Mouse (Mus musculus) limb, embryonic 13.5 days (tissue): ENCODE results near the gene Fasl. TPM values are rescaled to one million over a fixed set of nuclear protein-coding genes. Genes with fewer than 3 reads are reported as not detected.

Experiments used
- ATAC-seq: fragments of 200-750 bp; cut with Nextera tagmentation; 2 replicates; pipeline ENCODE4 v1.8.0; 2017; ENCODE audit warnings: low read depth, moderate number of reproducible peaks, moderate TSS enrichment; ENCODE audit not compliant: low FRiP score
- H3K27ac ChIP-seq: fragments of 300-500 bp; sonication (generic); 2 replicates; pipeline ENCODE4 v1.5.1; 2015; ENCODE audit warnings: inconsistent platforms, mild to moderate bottlenecking, moderate library complexity
- H3K27me3 ChIP-seq: fragments of 300-500 bp; sonication (generic); 2 replicates; pipeline ENCODE4 v1.6.1; 2015; ENCODE audit warnings: mild to moderate bottlenecking, inconsistent platforms
- H3K36me3 ChIP-seq: fragments of 300-500 bp; sonication (generic); 2 replicates; pipeline ENCODE4 v1.6.1; 2015; ENCODE audit warnings: inconsistent platforms, mild to moderate bottlenecking, moderate library complexity
- H3K4me1 ChIP-seq: fragments of 300-500 bp; sonication (generic); 2 replicates; pipeline ENCODE4 v1.6.1; 2015; ENCODE audit warnings: inconsistent platforms
- H3K4me2 ChIP-seq: fragments of 300-500 bp; sonication (generic); replicated peaks from 2 replicates; pipeline ENCODE4 v1.6.1; 2015; ENCODE audit warnings: inconsistent platforms, mild to moderate bottlenecking, moderate library complexity
- H3K4me3 ChIP-seq: fragments of 300-500 bp; sonication (generic); 2 replicates; pipeline ENCODE4 v1.5.1; 2015; ENCODE audit warnings: moderate library complexity, mild to moderate bottlenecking, inconsistent platforms
- H3K9ac ChIP-seq: fragments of 300-500 bp; sonication (generic); 2 replicates; pipeline ENCODE4 v1.6.1; 2015; ENCODE audit warnings: mild to moderate bottlenecking, inconsistent platforms
- H3K9me3 ChIP-seq: fragments of 300-500 bp; sonication (generic); 2 replicates; pipeline ENCODE4 v1.6.1; 2016; ENCODE audit warnings: inconsistent platforms
- WGBS: fragments of 180-500 bp; shearing (Covaris S2); methylation state at CpG from one replicate; pipeline ENCODE4 v1.1.7; 2015; 5-methylcytosine and 5-hydroxymethylcytosine counted together
- polyA plus RNA-seq: library from polyadenylated mRNA; unstranded; fragments of >200 nt; fragmentation: Nextera tagmentation; extraction: Ambion mirVana; gene quantifications from 2 replicates; pipeline ENCODE4 v1.2.1, GENCODE M21; 2015

Fasl gene
- polyA plus RNA-seq, 1 experiment from 2014 or later: not detected

GRCm38 (mm10) chr1:161791854-161792686 is 3.8 kb upstream of the Fasl start:
- H3K36me3 ChIP-seq: no peaks in the 10 kb centered on the region
- H3K4me3 ChIP-seq: no peak overlapping the region
- 82% methylated on average over 8 of the region's 8 CpGs for WGBS
- no peaks in the 10 kb centered on the region for H3K9me3 ChIP-seq
- H3K27ac ChIP-seq: no peak overlapping the region
- no peak for ATAC-seq
- no peak overlapping the region for H3K9ac ChIP-seq
- no peaks in the 10 kb centered on the region for H3K4me1 ChIP-seq
- no peak overlapping the region for H3K4me2 ChIP-seq
- H3K27me3 ChIP-seq: no peaks in the 10 kb centered on the region

- Histone ChIP-seq H3K4me1 (no peaks in the 10 kb centered on the region), H3K9me3 (no peaks in the 10 kb centered on the region), H3K27me3 (no peaks in the 10 kb centered on the region), H3K9ac (no peak overlapping the region), H3K36me3 (no peaks in the 10 kb centered on the region), H3K27ac (no peak overlapping the region), H3K4me2 (no peak overlapping the region), H3K4me3 (no peak overlapping the region)
- no peak for ATAC-seq
- WGBS: 79% methylated on average over 2 of the region's 2 CpGs
Measured at GRCm38 (mm10) chr1:161782725-161783124, 5.6 kb downstream of the Fasl start.

GRCm38 (mm10) chr1:161781594-161781993 is 6.7 kb downstream of the Fasl start:
- H3K4me2 ChIP-seq: no peak overlapping the region

GRCm38 (mm10) chr1:161779057-161779456 is 9.2 kb downstream of the Fasl start:
- Histone ChIP-seq H3K36me3 (no peaks in the 10 kb centered on the region), H3K4me2 (no peak overlapping the region), H3K9me3 (no peaks in the 10 kb centered on the region), H3K27me3 (no peaks in the 10 kb centered on the region), H3K4me3 (no peak overlapping the region), H3K9ac (no peak overlapping the region), H3K4me1 (no peaks in the 10 kb centered on the region), H3K27ac (no peak overlapping the region)
- ATAC-seq: no peak

More at GRCm38 (mm10) chr1:161781594-161781993, 6.7 kb downstream of the Fasl start:
- no peaks in the 10 kb centered on the region for H3K36me3 ChIP-seq
- no peaks in the 10 kb centered on the region for H3K27me3 ChIP-seq
- H3K4me1 ChIP-seq: no peaks in the 10 kb centered on the region
- no peaks in the 10 kb centered on the region for H3K9me3 ChIP-seq
- WGBS: 82% methylated on average over 5 of the region's 5 CpGs
- no peak overlapping the region for H3K27ac ChIP-seq
- H3K4me3 ChIP-seq: no peak overlapping the region
- H3K9ac ChIP-seq: no peak overlapping the region
- no peak for ATAC-seq

- Histone ChIP-seq H3K9ac (no peak overlapping the region), H3K9me3 (no peaks in the 10 kb centered on the region), H3K27ac (no peak overlapping the region), H3K4me3 (no peak overlapping the region), H3K36me3 (no peaks in the 10 kb centered on the region), H3K4me1 (no peaks in the 10 kb centered on the region), H3K27me3 (no peaks in the 10 kb centered on the region), H3K4me2 (no peak overlapping the region)
- WGBS: 82% methylated on average over 6 of the region's 6 CpGs
- no peak for ATAC-seq
Measured at GRCm38 (mm10) chr1:161775151-161775550, 13.1 kb downstream of the Fasl start.

GRCm38 (mm10) chr1:161771293-161771692 is 17.0 kb downstream of the Fasl start:
- no peaks in the 10 kb centered on the region for H3K9me3 ChIP-seq
- no peaks in the 10 kb centered on the region for H3K4me1 ChIP-seq
- no peak for ATAC-seq
- no peak overlapping the region for H3K27ac ChIP-seq
- 69% methylated on average over 2 of the region's 2 CpGs for WGBS
- H3K4me2 ChIP-seq: no peak overlapping the region
- H3K4me3 ChIP-seq: no peak overlapping the region
- no peaks in the 10 kb centered on the region for H3K27me3 ChIP-seq
- H3K9ac ChIP-seq: no peak overlapping the region
- no peaks in the 10 kb centered on the region for H3K36me3 ChIP-seq

- Histone ChIP-seq H3K27me3 (no peaks in the 10 kb centered on the region), H3K27ac (no peak overlapping the region), H3K9ac (no peak overlapping the region), H3K36me3 (no peaks in the 10 kb centered on the region), H3K4me1 (no peaks in the 10 kb centered on the region), H3K9me3 (no peaks in the 10 kb centered on the region), H3K4me3 (no peak overlapping the region), H3K4me2 (no peak overlapping the region)
- ATAC-seq: no peak
- WGBS: 94% methylated on average over 1 of the region's 1 CpGs
Measured at GRCm38 (mm10) chr1:161769329-161769728, 19.0 kb downstream of the Fasl start.

- Histone ChIP-seq H3K27me3 (no peaks in the 10 kb centered on the region), H3K27ac (no peak overlapping the region), H3K9ac (no peak overlapping the region), H3K36me3 (no peaks in the 10 kb centered on the region), H3K4me3 (no peak overlapping the region), H3K4me2 (no peak overlapping the region), H3K9me3 (no peaks in the 10 kb centered on the region), H3K4me1 (no peaks in the 10 kb centered on the region)
- no peak for ATAC-seq
- WGBS: 68% methylated on average over 12 of the region's 12 CpGs
Measured at GRCm38 (mm10) chr1:161767101-161767524, 21.2 kb downstream of the Fasl start.

- no peak for ATAC-seq
- no peak overlapping the region for H3K4me3 ChIP-seq
- no peak overlapping the region for H3K4me2 ChIP-seq
- no peaks in the 10 kb centered on the region for H3K4me1 ChIP-seq
- no peaks in the 10 kb centered on the region for H3K9me3 ChIP-seq
- no peaks in the 10 kb centered on the region for H3K27me3 ChIP-seq
- 48% methylated on average over 5 of the region's 5 CpGs for WGBS
- no peak overlapping the region for H3K27ac ChIP-seq
- no peak overlapping the region for H3K9ac ChIP-seq
- no peaks in the 10 kb centered on the region for H3K36me3 ChIP-seq
Measured at GRCm38 (mm10) chr1:161766656-161767055, 21.6 kb downstream of the Fasl start.

GRCm38 (mm10) chr1:161765932-161766331 is 22.4 kb downstream of the Fasl start:
- no peaks in the 10 kb centered on the region for H3K4me1 ChIP-seq
- no peak overlapping the region for H3K27ac ChIP-seq
- H3K36me3 ChIP-seq: no peaks in the 10 kb centered on the region
- no peak for ATAC-seq
- no peaks in the 10 kb centered on the region for H3K9me3 ChIP-seq
- no peak overlapping the region for H3K9ac ChIP-seq
- no peak overlapping the region for H3K4me3 ChIP-seq
- 50% methylated on average over 5 of the region's 5 CpGs for WGBS
- no peaks in the 10 kb centered on the region for H3K27me3 ChIP-seq
- H3K4me2 ChIP-seq: no peak overlapping the region

- no peaks in the 10 kb centered on the region for H3K9me3 ChIP-seq
- no peak for ATAC-seq
- H3K27me3 ChIP-seq: no peaks in the 10 kb centered on the region
- H3K27ac ChIP-seq: no peak overlapping the region
- no peak overlapping the region for H3K9ac ChIP-seq
- no peaks in the 10 kb centered on the region for H3K4me1 ChIP-seq
- H3K4me3 ChIP-seq: no peak overlapping the region
- H3K4me2 ChIP-seq: no peak overlapping the region
- WGBS: 80% methylated on average over 1 of the region's 1 CpGs
- no peaks in the 10 kb centered on the region for H3K36me3 ChIP-seq
Measured at GRCm38 (mm10) chr1:161764964-161765363, 23.3 kb downstream of the Fasl start.

- WGBS: 43% methylated on average over 4 of the region's 4 CpGs
- Histone ChIP-seq H3K36me3 (no peaks in the 10 kb centered on the region), H3K9me3 (no peaks in the 10 kb centered on the region), H3K4me1 (no peaks in the 10 kb centered on the region), H3K27ac (no peak overlapping the region), H3K4me3 (no peak overlapping the region), H3K9ac (no peak overlapping the region), H3K27me3 (no peaks in the 10 kb centered on the region), H3K4me2 (no peak overlapping the region)
- no peak for ATAC-seq
Measured at GRCm38 (mm10) chr1:161761556-161761955, 26.7 kb downstream of the Fasl start.

- no peak for ATAC-seq
- no peaks in the 10 kb centered on the region for H3K4me1 ChIP-seq
- no peaks in the 10 kb centered on the region for H3K36me3 ChIP-seq
- H3K27ac ChIP-seq: no peak overlapping the region
- no peaks in the 10 kb centered on the region for H3K27me3 ChIP-seq
- no peak overlapping the region for H3K4me3 ChIP-seq
- WGBS: 90% methylated on average over 3 of the region's 3 CpGs
- no peak overlapping the region for H3K4me2 ChIP-seq
- no peaks in the 10 kb centered on the region for H3K9me3 ChIP-seq
- no peak overlapping the region for H3K9ac ChIP-seq
Measured at GRCm38 (mm10) chr1:161756547-161756946, 31.7 kb downstream of the Fasl start.
